Mouse (Mus musculus): ENCODE results near the gene H2-M10.1. TPM values are rescaled to one million over a fixed set of nuclear protein-coding genes. Genes with fewer than 3 reads are reported as not detected.

The H2-M10.1 gene
- polyA plus RNA-seq, 2 experiments = not detected

GRCm38 (mm10) chr17:36286390-36286789 lies 39.6 kb downstream of the H2-M10.1 start, which contains the start of gene H2-M10.2:
H2-M10.2 (minus strand) TSS chr17:36286490.
- Histone ChIP-seq H3K4me1 (ENCODE audit: control insufficient read depth, insufficient read depth, low read length) (no peaks in the 10 kb centered on the region), H3K27ac (replicated peaks; ENCODE audit: low read depth, low read length) (no peak within 1 kb of the TSS), H3K4me3 (replicated peaks; ENCODE audit: low read length) (no peak within 1 kb of the TSS), H3K9me3 (ENCODE audit: control insufficient read depth, low read length) (peaks cover 10% of the 10 kb centered on the region; the same call in 1 of the 2 replicates), H3K36me3 (ENCODE audit: control insufficient read depth, insufficient read depth, low read length) (peaks cover 8% of the 10 kb centered on the region), H3K4me2 (replicated peaks; ENCODE audit: low read depth, low read length, severe bottlenecking) (no peak within 1 kb of the TSS), H3K27me3 (ENCODE audit: control insufficient read depth, insufficient read depth, low read length) (no peaks in the 10 kb centered on the region), H3K9ac (ENCODE audit: low read depth, low read length, severe bottlenecking) (no peak within 1 kb of the TSS)
- ATAC-seq (ENCODE audit: low FRiP score, low read depth) (no peak), DNase-seq (ENCODE audit: low spot score) (no peak)
- 86% methylated on average over 2 of the region's 2 CpGs for WGBS
- no peak for TF ChIP-seq POLR2A (IDR thresholded peaks at IDR 0.05; ENCODE audit: borderline replicate concordance, extremely low read depth, insufficient read depth, insufficient read length)

- peaks cover 10% of the 10 kb centered on the region; the same call in 1 of the 2 replicates for H3K9me3 ChIP-seq (ENCODE audit: control insufficient read depth, low read length)
- no peak for ATAC-seq (ENCODE audit: low FRiP score, low read depth)
- no peak overlapping the region for H3K4me2 ChIP-seq (replicated peaks; ENCODE audit: low read depth, low read length, severe bottlenecking)
- no peak overlapping the region for H3K9ac ChIP-seq (ENCODE audit: low read depth, low read length, severe bottlenecking)
- no peak for DNase-seq (ENCODE audit: low spot score)
- H3K27me3 ChIP-seq (ENCODE audit: control insufficient read depth, insufficient read depth, low read length) = no peaks in the 10 kb centered on the region
- WGBS = 90% methylated on average over 4 of the region's 4 CpGs
- peaks cover 36% of the 10 kb centered on the region for H3K36me3 ChIP-seq (ENCODE audit: control insufficient read depth, insufficient read depth, low read length)
- H3K4me1 ChIP-seq (ENCODE audit: control insufficient read depth, insufficient read depth, low read length) = no peaks in the 10 kb centered on the region
- H3K4me3 ChIP-seq (replicated peaks; ENCODE audit: low read length) = no peak overlapping the region
- no peak for TF ChIP-seq POLR2A (IDR thresholded peaks at IDR 0.05; ENCODE audit: borderline replicate concordance, extremely low read depth, insufficient read depth, insufficient read length)
- H3K27ac ChIP-seq (replicated peaks; ENCODE audit: low read depth, low read length) = no peak overlapping the region
These were observed 44.3 kb downstream of the H2-M10.1 start for GRCm38 (mm10) chr17:36281521-36282245.

GRCm38 (mm10) chr17:36274776-36275175 lies 51.2 kb downstream of the H2-M10.1 start:
- Histone ChIP-seq H3K27ac (replicated peaks; ENCODE audit: low read depth, low read length) (no peak overlapping the region), H3K4me3 (replicated peaks; ENCODE audit: low read length) (no peak overlapping the region), H3K36me3 (ENCODE audit: control insufficient read depth, insufficient read depth, low read length) (peaks cover 38% of the 10 kb centered on the region), H3K9me3 (ENCODE audit: control insufficient read depth, low read length) (no peaks in the 10 kb centered on the region), H3K9ac (ENCODE audit: low read depth, low read length, severe bottlenecking) (no peak overlapping the region), H3K27me3 (ENCODE audit: control insufficient read depth, insufficient read depth, low read length) (no peaks in the 10 kb centered on the region), H3K4me2 (replicated peaks; ENCODE audit: low read depth, low read length, severe bottlenecking) (no peak overlapping the region), H3K4me1 (ENCODE audit: control insufficient read depth, insufficient read depth, low read length) (peaks cover 20% of the 10 kb centered on the region)
- 86% methylated on average over 4 of the region's 4 CpGs for WGBS
- DNase-seq (ENCODE audit: low spot score) (no peak), ATAC-seq (ENCODE audit: low FRiP score, low read depth) (no peak)
- no peak for TF ChIP-seq POLR2A (IDR thresholded peaks at IDR 0.05; ENCODE audit: borderline replicate concordance, extremely low read depth, insufficient read depth, insufficient read length)

- ATAC-seq (ENCODE audit: low FRiP score, low read depth) = no peak
- 92% methylated on average over 4 of the region's 4 CpGs for WGBS
These were observed 52.2 kb downstream of the H2-M10.1 start for GRCm38 (mm10) chr17:36273796-36274195.

More at GRCm38 (mm10) chr17:36273796-36274195, 52.2 kb downstream of the H2-M10.1 start:
- no peaks in the 10 kb centered on the region for H3K9me3 ChIP-seq (ENCODE audit: control insufficient read depth, low read length)
- H3K4me1 ChIP-seq (ENCODE audit: control insufficient read depth, insufficient read depth, low read length) = peaks cover 20% of the 10 kb centered on the region
- DNase-seq (ENCODE audit: low spot score) = no peak
- peaks cover 34% of the 10 kb centered on the region for H3K36me3 ChIP-seq (ENCODE audit: control insufficient read depth, insufficient read depth, low read length)
- H3K9ac ChIP-seq (ENCODE audit: low read depth, low read length, severe bottlenecking) = no peak overlapping the region
- no peak for TF ChIP-seq POLR2A (IDR thresholded peaks at IDR 0.05; ENCODE audit: borderline replicate concordance, extremely low read depth, insufficient read depth, insufficient read length)
- H3K27ac ChIP-seq (replicated peaks; ENCODE audit: low read depth, low read length) = no peak overlapping the region
- H3K4me3 ChIP-seq (replicated peaks; ENCODE audit: low read length) = no peak overlapping the region
- H3K27me3 ChIP-seq (ENCODE audit: control insufficient read depth, insufficient read depth, low read length) = no peaks in the 10 kb centered on the region
- H3K4me2 ChIP-seq (replicated peaks; ENCODE audit: low read depth, low read length, severe bottlenecking) = no peak overlapping the region

Other genes starting within 250 kb of the H2-M10.1 start
- not detected in 2 replicates for gene Gm19684, start 204.5 kb downstream of the H2-M10.1 start, polyA plus RNA-seq (2012; rRNA removed)
- gene Gm19684, start 204.5 kb downstream of the H2-M10.1 start, polyA plus RNA-seq (2014; fragmentation: Nextera tagmentation; extraction: Ambion mirVana) = not detected in 2 replicates
- not detected in 2 replicates for gene Gm7030, start 196.7 kb downstream of the H2-M10.1 start, polyA plus RNA-seq (2012; rRNA removed)
- not detected in 2 replicates for gene Gm7030, start 196.7 kb downstream of the H2-M10.1 start, polyA plus RNA-seq (2014; fragmentation: Nextera tagmentation; extraction: Ambion mirVana)
- gene Gm8909, start 157.6 kb downstream of the H2-M10.1 start, polyA plus RNA-seq (2012; rRNA removed) = 0.05 TPM in 1 of 2 replicates, not detected in the other
- gene Gm8909, start 157.6 kb downstream of the H2-M10.1 start, polyA plus RNA-seq (2014; fragmentation: Nextera tagmentation; extraction: Ambion mirVana) = not detected in 2 replicates
- gene H2-T3, start 135.9 kb downstream of the H2-M10.1 start, polyA plus RNA-seq (2012; rRNA removed) = 0.09 TPM in 1 of 2 replicates, not detected in the other
- gene H2-T3, start 135.9 kb downstream of the H2-M10.1 start, polyA plus RNA-seq (2014; fragmentation: Nextera tagmentation; extraction: Ambion mirVana) = not detected in 2 replicates
- gene Rpp21, start 68.1 kb downstream of the H2-M10.1 start, polyA plus RNA-seq (2012; rRNA removed) = 73.2 and 87.5 TPM in 2 replicates
- 113 and 123 TPM in 2 replicates for gene Rpp21, start 68.1 kb downstream of the H2-M10.1 start, polyA plus RNA-seq (2014; fragmentation: Nextera tagmentation; extraction: Ambion mirVana)
- 42.6 and 44.6 TPM in 2 replicates for gene Trim39, start 53.9 kb downstream of the H2-M10.1 start, polyA plus RNA-seq (2012; rRNA removed)
- 14.5 and 16.9 TPM in 2 replicates for gene Trim39, start 53.9 kb downstream of the H2-M10.1 start, polyA plus RNA-seq (2014; fragmentation: Nextera tagmentation; extraction: Ambion mirVana)
- gene H2-M10.2, start 39.7 kb downstream of the H2-M10.1 start, polyA plus RNA-seq (2012; rRNA removed) = not detected in 2 replicates
- not detected in 2 replicates for gene H2-M10.2, start 39.7 kb downstream of the H2-M10.1 start, polyA plus RNA-seq (2014; fragmentation: Nextera tagmentation; extraction: Ambion mirVana)
- gene H2-M10.3, start 42.3 kb upstream of the H2-M10.1 start, polyA plus RNA-seq (2012; rRNA removed) = not detected in 2 replicates
- gene H2-M10.3, start 42.3 kb upstream of the H2-M10.1 start, polyA plus RNA-seq (2014; fragmentation: Nextera tagmentation; extraction: Ambion mirVana) = not detected in 2 replicates
- gene H2-M10.4, start 136.2 kb upstream of the H2-M10.1 start, polyA plus RNA-seq (2012; rRNA removed) = not detected in 2 replicates
- not detected in 2 replicates for gene H2-M10.4, start 136.2 kb upstream of the H2-M10.1 start, polyA plus RNA-seq (2014; fragmentation: Nextera tagmentation; extraction: Ambion mirVana)
- not detected in 2 replicates for gene H2-M11, start 220.9 kb upstream of the H2-M10.1 start, polyA plus RNA-seq (2012; rRNA removed)
- not detected in 2 replicates for gene H2-M11, start 220.9 kb upstream of the H2-M10.1 start, polyA plus RNA-seq (2014; fragmentation: Nextera tagmentation; extraction: Ambion mirVana)